Mouse (Mus musculus) ES-E14 (cell line): ENCODE data around the gene Cerkl.

Source experiments
- CHD2 ChIP-seq: IDR thresholded peaks from 2 replicates; pipeline ENCODE4 v1.6.1; 2014; ENCODE audit warnings: mild to moderate bottlenecking, low read depth, low read length, inconsistent platforms
- HCFC1 ChIP-seq: IDR thresholded peaks from 2 replicates; pipeline ENCODE4 v1.6.1; 2012; ENCODE audit warnings: low read length, inconsistent platforms, borderline replicate concordance; ENCODE audit not compliant: insufficient read depth
- ZC3H11A ChIP-seq: IDR thresholded peaks from 2 replicates; pipeline ENCODE4 v1.6.1; 2012; ENCODE audit warnings: low read depth, mild to moderate bottlenecking, inconsistent platforms, low read length, borderline replicate concordance
- ZNF384 ChIP-seq: IDR thresholded peaks from 2 replicates; pipeline ENCODE4 v1.6.1; 2012; ENCODE audit warnings: low read depth, low read length, inconsistent platforms

GRCm38 (mm10) chr2:79368661-79369060 is 87.9 kb downstream of the Cerkl start:
- TF ChIP-seq ZC3H11A (no peak), CHD2 (no peak), HCFC1 (no peak), ZNF384 (no peak)
